ENCODE assay signal across 10 mouse cellular contexts in the genomic region with DNA sequence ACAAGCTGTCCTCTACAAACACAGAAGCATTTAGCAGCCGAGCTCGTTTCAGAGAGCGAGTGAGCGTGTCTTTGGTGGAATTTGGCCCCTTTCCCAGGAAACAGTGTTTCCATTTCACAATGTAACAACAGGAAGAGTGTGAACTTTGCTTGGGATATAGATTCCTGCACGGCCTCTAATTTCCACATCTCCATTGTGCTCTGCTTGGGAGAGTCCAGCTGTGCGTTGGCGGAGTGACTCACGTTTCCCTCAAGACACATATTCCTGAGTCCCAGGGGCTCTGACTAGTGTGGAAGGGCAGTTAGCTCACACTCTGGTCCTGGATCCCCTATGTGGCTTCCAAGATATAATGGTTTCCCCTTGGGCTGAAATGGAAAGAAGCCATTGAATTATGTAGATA. TPM values are rescaled to one million over a fixed set of nuclear protein-coding genes. Genes with fewer than 3 reads are reported as not detected.
DNase-seq lines count a peak whose midpoint lies in the region; ATAC-seq and TF ChIP-seq lines count a peak whose summit lies in the region.
"Had no signal": no experiment of that assay in that cellular context is flagged by ENCODE, and none has a peak within 500 bp of the region (broad histone marks: within the 10 kb centered on the region; RNA-seq: fewer than 3 reads in every experiment).

No protein-coding gene starts in this region.

- H3K27ac ChIP-seq in hindbrain, embryonic 15.5 days (replicated peaks), result 0 out of 2 replicates have a peak overlapping the region, but pooled peaks have one; percentile 17
- H3K27ac ChIP-seq in hindbrain, embryonic 16.5 days (ENCODE audit: low read depth, low read length), result no peak overlapping the region
- peak overlapping the region; percentile 62 for H3K27ac ChIP-seq in embryonic fibroblast, embryonic 13.5 days (ENCODE audit: insufficient read depth, low read length)

- H3K4me1 ChIP-seq in hindbrain, embryonic 15.5 days (replicated peaks), result peaks cover 7% of the 10 kb centered on the region; the same call in 1 of the 2 replicates
- peaks cover 2% of the 10 kb centered on the region; the same call in 1 of the 2 replicates for H3K4me1 ChIP-seq in hindbrain, embryonic 16.5 days (ENCODE audit: control insufficient read depth, insufficient read depth, low read depth, low read length)
- H3K4me1 ChIP-seq in embryonic fibroblast, embryonic 13.5 days (ENCODE audit: control insufficient read depth, insufficient read depth, low read length), result peaks cover 7% of the 10 kb centered on the region

- no peak overlapping the region for H3K9ac ChIP-seq in hindbrain, embryonic 15.5 days
- no peak overlapping the region for H3K9ac ChIP-seq in hindbrain, embryonic 16.5 days (ENCODE audit: low read depth, low read length)

- H3K36me3 ChIP-seq in hindbrain, embryonic 15.5 days, result no peaks in the 10 kb centered on the region
- no peaks in the 10 kb centered on the region for H3K36me3 ChIP-seq in hindbrain, embryonic 16.5 days (ENCODE audit: control insufficient read depth, insufficient read depth, low read length)
- H3K36me3 ChIP-seq: G1E had no signal

- no peak for ATAC-seq in hindbrain, embryonic 15.5 days (ENCODE audit: low FRiP score, low read depth)
- ATAC-seq in hindbrain, embryonic 16.5 days, result no peak

- 48% methylated on average over 8 of the region's 8 CpGs for WGBS in hindbrain, embryonic 15.5 days
- 49% methylated on average over 8 of the region's 8 CpGs for WGBS in hindbrain, embryonic 16.5 days

- H3K27me3 ChIP-seq in hindbrain, embryonic 15.5 days, result peaks cover 2% of the 10 kb centered on the region; the same call in 1 of the 2 replicates
- H3K27me3 ChIP-seq in hindbrain, embryonic 16.5 days (replicated peaks; ENCODE audit: control insufficient read depth, insufficient read depth, low read length), result 0 out of 2 replicates have a peak, but pooled peaks cover 2% of the 10 kb centered on the region

- H3K4me2 ChIP-seq in hindbrain, embryonic 15.5 days, result no peak overlapping the region
- H3K4me2 ChIP-seq in hindbrain, embryonic 16.5 days (ENCODE audit: low read length), result no peak overlapping the region

- H3K4me3 ChIP-seq in hindbrain, embryonic 15.5 days, result no peak overlapping the region
- H3K4me3 ChIP-seq in hindbrain, embryonic 16.5 days (ENCODE audit: low read length), result no peak overlapping the region
- no peak overlapping the region for H3K4me3 ChIP-seq in embryonic fibroblast, embryonic 13.5 days (ENCODE audit: insufficient read depth, low read length)
- H3K4me3 ChIP-seq: erythroblast, embryonic 14.5 days had no signal

- peak; percentile 37 for DNase-seq in kidney, adult 9 months
- peak; percentile 71 for DNase-seq in lung, postnatal 25 days (ENCODE audit: low spot score)
- no peak for DNase-seq in cerebellum, adult 18-20 months
- no peak for DNase-seq in ovary, adult 18-20 months (ENCODE audit: low spot score)
- DNase-seq in cerebellum, adult 9-11 months, result no peak

- no peak for TF ChIP-seq CTCF in embryonic fibroblast, embryonic 13.5 days (IDR thresholded peaks at IDR 0.05; ENCODE audit: borderline replicate concordance, insufficient read depth, low read length)

- H3K9me3 ChIP-seq in hindbrain, embryonic 15.5 days, result no peaks in the 10 kb centered on the region
- H3K9me3 ChIP-seq in hindbrain, embryonic 16.5 days (ENCODE audit: control insufficient read depth, low read length), result no peaks in the 10 kb centered on the region
- H3K9me3 ChIP-seq: G1E had no signal

- TF ChIP-seq POLR2A in embryonic fibroblast, embryonic 13.5 days (IDR thresholded peaks at IDR 0.05; ENCODE audit: low read depth, low read length), result no peak

RNA-seq across cellular contexts. Expression of a gene that starts 9.2 kb away (rescaled TPM):
- 47.2 and 50.1 TPM in 2 replicates for polyA plus RNA-seq in hindbrain, embryonic 15.5 days (2015; fragmentation: Nextera tagmentation; extraction: Ambion mirVana)
- polyA plus RNA-seq in hindbrain, embryonic 16.5 days (2015; fragmentation: Nextera tagmentation; extraction: Ambion mirVana), result 47.0 and 61.8 TPM in 2 replicates
- 387 and 486 TPM in 2 replicates for polyA plus RNA-seq in embryonic fibroblast, embryonic 13.5 days (2011; ENCODE audit: insufficient read length, low read depth, missing spikeins)

RNA-seq across cellular contexts. Expression of a gene that starts 29.4 kb away (rescaled TPM):
- polyA plus RNA-seq in hindbrain, embryonic 15.5 days (2015; fragmentation: Nextera tagmentation; extraction: Ambion mirVana), result 147 and 157 TPM in 2 replicates
- polyA plus RNA-seq in hindbrain, embryonic 16.5 days (2015; fragmentation: Nextera tagmentation; extraction: Ambion mirVana), result 175 and 179 TPM in 2 replicates
- polyA plus RNA-seq in embryonic fibroblast, embryonic 13.5 days (2011; ENCODE audit: insufficient read length, low read depth, missing spikeins), result 43.7 and 50.7 TPM in 2 replicates

RNA-seq across cellular contexts. Expression of a gene that starts 40.5 kb away (rescaled TPM):
- polyA plus RNA-seq in hindbrain, embryonic 15.5 days (2015; fragmentation: Nextera tagmentation; extraction: Ambion mirVana), result 46.0 and 48.4 TPM in 2 replicates
- polyA plus RNA-seq in hindbrain, embryonic 16.5 days (2015; fragmentation: Nextera tagmentation; extraction: Ambion mirVana), result 49.2 and 49.5 TPM in 2 replicates
- polyA plus RNA-seq in embryonic fibroblast, embryonic 13.5 days (2011; ENCODE audit: insufficient read length, low read depth, missing spikeins), result 122 and 158 TPM in 2 replicates

Comparison
In these comparisons a context has a peak if more than half of its experiments do, and no peak if none do; other contexts are left out.
1. DNase-seq: peak in kidney, adult 9 months (single experiment) and lung, postnatal 25 days (single experiment); none in cerebellum, adult 18-20 months (0 of 2), ovary, adult 18-20 months (single experiment) and cerebellum, adult 9-11 months (single experiment).